Mouse (Mus musculus) adrenal gland, adult (tissue): ENCODE data around the gene Zfp710.
A peak's percentile ranks its signal among the peaks of the same experiment; 100 is the strongest.

Source experiments
- DNase-seq, 2 experiments: peaks; one replicate each; pipeline ENCODE4 v3.0.0; 2022 to 2023; ENCODE audit warnings: low spot score in 1 of 2; ENCODE audit not compliant: inconsistent age in 2 of 2

The Zfp710 gene

DNA sequence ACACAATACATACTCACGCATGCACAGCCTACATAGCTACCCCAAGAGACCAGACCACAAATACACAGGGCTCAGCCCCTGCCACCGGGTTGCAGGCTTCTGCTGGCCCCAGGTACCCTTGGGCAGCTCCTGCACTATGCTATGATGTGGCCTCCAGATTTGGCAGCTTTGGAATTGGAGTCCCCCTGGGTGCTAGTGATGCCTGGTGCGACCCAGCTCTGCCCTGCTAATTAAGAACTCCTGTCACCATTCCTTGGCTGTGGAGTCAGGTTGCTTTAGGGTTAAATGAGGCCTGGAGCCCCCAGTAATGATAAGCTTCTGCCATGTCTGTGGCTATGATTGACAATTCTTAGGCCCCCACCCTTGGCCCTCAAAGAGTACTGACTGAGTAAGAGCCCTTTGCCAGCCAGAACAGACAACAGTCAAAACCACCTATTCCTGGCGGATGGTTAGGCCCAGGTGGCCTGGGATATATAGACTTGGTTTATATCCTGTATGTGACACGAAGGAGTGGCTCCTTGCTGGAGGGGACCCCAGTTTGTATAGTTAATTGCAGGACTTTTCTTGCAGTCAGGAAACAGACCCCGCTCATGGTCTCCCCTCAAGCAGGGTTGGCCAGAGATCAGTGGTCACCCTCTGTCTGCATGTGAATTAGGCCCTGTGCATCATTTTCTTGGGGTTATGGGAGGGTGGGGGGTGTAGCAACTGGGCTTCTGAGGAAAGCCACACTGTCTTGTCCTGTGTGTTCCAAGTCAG is 52.5 kb downstream of the Zfp710 start:
- DNase-seq: no peak

DNA sequence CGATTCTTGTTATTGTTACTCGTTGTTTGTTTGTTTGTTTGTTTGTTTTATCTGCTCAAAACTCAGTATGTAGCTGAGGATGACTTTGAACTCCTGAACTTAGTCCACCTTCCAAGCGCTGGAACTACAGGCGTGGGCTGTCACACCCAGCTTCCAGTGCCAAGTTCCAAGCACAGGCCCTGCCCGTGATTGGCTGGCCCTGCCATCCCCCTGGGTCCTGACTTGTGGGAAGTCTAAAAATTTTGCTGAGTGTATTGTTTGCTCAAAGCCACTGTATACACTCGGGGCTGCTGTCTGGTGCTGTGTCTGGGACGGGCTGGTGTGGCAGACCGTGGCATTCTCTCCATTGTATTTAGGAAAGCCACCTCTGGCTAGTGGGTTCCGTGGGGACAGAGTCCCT is 53.2 kb downstream of the Zfp710 start:
- no peak for DNase-seq

DNA sequence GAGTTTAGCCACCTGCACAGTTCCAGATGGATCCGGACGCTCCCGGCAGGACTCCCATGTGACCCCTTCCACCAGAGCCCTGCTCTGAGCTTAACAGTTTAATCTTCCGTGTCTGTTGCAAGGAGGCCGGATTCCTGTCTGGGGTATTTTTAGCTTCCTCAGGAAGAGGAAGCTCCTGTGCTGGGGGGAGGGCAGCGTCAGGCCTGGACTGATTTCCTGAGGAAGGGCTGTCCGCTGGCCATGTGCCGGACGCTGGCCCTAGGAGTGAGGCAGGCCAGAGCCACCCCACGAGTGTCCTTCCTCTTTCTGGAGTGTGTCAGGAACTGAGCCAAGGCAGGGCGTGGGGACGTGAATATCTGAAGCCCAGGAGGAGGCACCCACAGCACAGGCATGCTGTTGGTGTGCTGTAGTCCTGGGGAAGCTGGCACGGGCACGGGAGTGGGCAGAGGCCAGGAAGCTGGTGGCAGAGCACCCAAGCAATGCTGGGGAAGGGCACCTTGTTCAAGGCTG is 54.2 kb downstream of the Zfp710 start:
- DNase-seq: peak; percentile 89 to 94

DNA sequence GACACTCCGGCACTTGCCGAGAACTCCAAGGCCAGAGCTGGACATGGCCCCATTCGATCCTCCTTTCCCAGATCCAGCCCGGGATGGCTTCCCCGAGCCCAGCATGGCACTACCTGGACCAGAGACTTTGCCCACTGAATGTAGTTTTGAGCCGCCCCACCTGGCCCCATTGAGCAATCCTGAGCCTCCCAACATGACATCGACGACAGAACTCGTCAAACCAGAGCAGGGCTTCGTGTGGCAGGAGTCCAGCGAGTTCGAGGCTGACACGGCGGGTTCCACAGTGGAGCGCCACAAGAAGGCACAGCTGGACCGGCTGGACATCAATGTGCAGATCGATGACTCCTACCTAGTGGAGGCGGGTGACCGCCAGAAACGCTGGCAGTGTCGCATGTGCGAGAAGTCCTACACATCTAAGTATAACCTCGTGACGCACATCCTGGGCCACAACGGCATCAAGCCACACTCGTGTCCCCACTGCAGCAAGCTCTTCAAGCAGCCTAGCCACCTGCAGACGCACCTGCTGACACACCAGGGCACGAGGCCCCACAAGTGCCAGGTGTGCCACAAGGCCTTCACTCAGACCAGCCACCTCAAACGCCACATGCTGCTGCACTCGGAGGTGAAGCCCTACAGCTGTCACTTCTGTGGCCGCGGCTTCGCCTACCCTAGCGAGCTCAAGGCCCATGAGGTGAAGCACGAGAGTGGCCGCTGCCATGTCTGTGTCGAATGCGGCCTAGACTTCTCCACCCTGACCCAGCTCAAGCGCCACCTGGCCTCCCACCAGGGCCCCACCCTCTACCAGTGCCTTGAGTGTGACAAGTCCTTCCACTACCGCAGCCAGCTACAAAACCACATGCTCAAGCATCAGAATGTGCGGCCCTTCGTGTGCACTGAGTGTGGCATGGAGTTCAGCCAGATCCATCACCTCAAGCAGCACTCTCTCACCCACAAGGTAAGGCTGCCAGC is 57.3 kb downstream of the Zfp710 start:
- no peak for DNase-seq

DNA sequence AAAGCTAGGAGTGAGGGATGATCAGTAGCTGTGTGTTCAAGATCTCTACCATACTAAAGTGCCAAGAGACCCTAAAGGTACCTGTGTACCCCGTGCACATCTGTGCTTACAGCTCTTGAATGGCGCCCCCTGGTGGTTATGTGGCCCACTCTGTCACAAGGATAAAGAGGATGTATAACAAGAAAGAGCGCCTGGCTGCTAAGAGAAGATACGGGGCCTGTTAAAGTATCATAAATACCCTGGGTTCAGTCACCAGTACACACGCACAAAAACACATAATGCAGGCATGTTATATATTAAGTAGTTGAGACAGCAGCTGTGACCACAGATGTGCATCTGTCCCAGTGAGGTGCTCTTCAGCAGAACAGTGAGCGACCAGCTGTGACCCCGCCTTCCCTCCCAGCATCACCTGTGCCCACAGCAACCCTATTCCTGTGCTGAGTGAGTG is 59.9 kb downstream of the Zfp710 start:
- DNase-seq: peak; percentile 58 to 84

DNA sequence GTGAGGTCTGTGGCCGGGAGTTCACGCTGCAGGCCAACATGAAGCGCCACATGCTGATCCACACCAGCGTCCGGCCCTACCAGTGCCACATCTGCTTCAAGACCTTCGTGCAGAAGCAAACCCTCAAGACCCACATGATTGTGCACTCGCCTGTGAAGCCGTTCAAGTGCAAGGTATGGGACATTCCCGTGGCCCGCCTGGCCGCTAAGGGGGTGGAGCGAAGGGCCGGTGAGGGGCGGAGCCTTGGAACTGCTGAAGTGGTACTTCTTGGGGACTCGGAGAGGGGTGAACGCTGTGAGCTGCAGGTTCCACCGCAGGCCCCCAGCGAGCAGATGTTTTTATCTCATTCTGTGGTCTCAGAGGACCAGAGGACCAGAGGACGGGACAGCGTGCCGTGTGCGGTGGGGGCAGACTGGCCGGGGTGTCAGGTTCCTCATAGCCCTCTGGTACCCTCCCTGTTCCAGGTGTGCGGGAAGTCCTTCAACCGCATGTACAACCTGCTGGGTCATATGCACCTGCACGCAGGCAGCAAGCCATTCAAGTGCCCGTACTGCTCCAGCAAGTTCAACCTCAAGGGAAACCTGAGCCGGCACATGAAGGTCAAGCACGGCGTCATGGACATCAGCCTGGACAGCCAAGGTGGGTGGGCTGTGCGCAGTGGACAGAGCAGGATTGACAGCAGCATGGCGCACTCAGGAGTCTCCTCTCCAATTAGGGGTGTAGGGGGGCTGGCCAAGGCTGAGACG is 61.5 kb downstream of the Zfp710 start:
- no peak for DNase-seq

DNA sequence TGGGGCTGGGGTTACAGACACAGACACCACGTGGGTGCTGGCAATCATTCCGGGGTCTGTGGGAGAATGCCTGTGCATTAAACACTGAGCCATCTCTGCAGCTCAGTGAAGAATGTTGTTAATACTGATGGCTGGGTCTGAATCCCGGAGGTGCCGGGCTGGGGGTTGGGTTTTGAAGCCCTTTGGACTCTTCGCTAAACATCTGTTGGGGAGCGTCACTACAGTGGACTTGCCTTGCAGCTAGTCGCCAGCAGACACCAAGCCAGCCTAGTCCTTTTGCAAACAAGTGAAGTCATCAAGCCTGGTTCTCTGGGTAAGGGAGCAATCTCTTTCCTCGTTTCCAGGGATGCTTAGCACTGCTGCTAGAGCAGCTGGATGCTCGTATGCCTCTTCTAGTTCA is 63.6 kb downstream of the Zfp710 start:
- DNase-seq: no peak

DNA sequence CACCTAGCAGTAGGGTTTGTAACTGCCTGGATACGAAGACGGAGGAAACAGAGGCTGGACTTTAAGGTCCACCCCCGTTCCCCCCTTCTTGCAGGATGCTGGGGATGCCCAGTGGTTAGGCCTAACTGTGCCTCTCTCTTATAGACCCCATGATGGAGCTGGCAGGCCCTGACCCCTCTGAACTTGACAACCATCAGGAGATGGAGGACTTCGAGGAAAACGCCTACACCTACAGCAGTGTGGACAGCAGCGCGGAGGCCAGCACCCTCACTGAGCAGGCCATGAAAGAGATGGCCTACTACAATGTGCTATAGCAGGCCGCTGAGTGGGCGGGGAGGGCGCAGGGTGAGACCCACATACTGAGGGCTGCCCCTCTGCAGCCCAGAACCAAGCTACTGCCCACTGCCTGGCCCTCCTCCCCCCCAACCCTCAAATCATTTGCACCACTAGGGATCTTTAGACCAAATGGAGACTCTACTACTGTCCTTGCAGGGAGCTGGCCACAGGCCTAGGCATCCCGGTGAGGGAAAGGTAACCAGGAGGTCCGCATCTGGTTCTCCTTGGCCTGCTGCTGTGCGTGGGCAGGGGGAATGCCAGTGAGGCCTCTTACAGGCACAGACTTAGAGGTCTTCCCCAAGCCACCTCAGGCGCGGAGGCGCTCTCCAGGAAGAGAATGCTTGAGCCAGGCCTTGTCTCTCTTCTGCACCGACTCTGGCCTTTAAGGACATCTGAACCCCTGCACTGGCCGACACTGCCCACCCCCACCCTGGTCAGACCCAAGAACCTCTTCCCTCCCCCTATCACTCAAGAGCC is 65.8 kb downstream of the Zfp710 start:
- DNase-seq: no peak

DNA sequence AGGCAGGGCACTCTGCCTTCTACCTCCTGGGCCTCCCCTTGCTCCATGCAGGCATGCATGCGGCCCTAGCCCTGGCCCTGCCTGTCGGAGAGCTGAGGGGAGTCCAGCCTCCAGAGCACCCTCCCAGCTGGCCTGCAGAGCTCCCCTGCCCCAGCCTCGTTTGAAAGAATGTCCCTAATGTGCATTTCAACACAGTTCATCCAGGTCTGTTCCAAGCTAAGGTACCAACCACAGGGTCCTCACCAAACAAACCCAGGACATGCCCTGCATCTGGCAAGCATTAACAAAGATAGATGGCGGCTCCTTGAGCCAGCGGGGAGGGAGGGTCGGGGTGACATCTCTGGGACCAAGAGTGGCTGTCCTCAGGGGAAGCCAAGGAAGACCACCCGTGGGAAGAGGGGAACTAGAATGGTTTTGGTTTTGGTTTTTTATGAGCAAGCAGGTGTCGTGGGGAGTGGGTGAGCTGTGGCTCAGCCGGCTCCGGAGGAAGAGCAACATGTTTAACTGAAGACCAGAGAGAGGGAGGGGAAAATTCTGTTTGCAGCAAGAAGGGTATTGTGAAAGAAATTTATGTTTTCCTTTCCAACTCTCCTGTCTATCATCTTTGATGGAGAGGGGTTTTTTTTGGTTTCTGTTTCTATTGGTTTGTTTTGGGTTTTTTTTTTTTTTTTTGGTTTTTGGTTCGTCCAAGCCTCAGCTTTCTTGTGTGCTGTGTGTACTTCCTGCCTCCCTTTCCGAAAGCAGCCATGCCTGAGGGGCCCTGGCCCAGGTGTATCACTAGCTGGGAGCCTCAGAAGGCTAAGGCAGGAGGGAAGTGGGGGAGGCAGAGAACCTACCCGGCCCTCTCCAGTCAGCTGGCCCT is 66.6 kb downstream of the Zfp710 start:
- no peak for DNase-seq

DNA sequence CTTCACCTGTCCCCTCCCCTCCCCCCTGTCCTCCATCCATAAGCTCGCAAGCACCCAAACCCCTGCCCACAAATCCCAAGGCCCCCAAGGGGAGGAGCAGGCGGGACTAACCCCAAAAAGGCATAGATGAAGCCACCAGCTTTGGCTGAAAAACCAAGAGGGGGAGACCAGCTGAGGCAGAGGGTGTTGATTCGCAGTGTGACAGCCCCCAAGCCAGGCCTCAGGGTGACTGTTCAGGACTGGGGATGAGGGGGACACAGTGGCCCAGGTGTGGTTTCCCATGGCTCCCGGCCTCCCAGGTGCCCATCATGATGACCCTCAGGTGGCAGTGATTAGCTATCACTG is 67.2 kb downstream of the Zfp710 start:
- DNase-seq: no peak

DNA sequence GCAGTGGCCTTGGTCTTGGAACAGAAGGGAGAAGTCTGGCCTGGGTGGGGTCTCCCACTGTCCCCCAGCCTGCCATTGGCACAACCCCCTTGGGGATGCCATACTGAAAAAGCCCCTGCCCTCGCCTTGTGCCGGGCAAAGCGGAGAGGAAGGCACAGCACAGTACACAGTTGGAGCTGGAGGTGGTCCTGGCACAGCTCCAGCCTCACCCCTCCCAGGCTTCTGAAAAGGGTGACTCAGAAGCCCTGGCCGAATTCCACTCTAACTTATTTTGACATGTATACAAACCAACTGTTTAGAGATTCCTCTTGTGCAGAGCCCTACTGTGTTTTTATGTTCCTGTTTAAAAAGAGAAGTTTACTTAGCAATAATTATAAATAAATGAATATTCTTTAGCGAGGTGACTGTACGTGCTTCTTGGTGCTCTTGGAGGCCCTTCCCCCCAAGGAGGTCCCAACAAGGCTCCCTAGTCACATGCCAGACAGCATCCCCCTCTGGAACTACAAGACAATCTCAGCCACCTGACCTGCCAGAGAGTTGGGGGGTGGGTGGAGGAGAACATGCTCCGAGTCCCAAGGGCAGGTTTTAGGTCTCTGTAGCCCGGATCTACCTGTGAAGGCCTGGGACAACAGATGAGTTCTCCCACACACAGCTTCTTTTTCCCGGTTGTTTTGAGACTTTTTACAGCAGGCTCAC is 67.9 kb downstream of the Zfp710 start:
- peak; percentile 85 to 93 for DNase-seq

DNA sequence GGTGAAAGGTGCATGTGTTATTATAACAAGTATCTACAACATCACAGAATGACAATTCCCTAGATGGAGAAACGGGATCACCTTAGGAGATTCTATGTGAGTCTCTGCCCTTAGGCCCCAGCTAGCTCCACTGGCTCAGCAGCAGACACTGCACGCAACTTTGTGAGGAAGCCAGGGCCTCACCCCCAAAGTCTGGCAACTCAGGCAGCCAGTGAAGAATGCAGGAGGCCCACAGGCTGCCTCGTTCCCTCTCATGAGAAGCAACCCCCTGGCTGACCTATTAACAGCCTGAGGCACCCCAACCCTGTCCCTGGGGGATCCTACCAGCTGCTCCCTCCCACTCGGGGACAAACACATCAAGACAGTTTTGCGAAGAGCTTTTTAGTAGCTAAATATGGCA is 69.9 kb downstream of the Zfp710 start:
- no peak for DNase-seq

DNA sequence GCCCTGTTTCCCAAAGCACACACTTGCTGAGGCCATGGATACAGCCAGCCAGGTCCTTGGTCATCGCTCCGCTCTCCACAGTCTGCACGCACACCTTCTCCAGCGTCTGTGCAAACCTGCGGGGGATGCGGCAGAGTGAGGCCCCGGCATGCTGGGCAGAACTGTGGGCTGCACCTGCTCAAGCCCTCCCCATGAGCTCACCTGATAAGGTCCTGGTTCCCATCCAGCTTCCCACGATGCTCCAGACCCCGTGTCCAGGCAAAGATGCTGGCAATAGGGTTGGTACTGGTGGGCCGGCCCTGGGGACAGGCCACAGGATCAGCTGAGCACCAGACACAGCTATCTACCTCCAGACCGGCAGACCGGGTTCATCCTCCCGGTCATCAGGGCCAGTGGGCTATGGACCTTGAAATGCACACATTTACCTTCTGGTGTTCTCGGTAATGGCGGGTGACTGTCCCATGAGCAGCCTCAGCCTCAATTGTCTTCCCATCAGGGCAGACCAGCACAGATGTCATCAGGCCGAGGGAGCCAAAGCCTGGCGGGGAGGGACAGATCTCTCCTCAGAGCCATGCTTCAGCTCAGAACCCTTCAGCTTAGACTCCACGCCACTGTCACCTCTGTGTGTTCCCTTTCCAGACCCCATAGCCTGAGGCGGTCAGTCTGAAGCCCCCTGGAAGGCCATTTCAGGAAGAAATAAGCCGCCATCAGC is 71.1 kb downstream of the Zfp710 start:
- DNase-seq: no peak

DNA sequence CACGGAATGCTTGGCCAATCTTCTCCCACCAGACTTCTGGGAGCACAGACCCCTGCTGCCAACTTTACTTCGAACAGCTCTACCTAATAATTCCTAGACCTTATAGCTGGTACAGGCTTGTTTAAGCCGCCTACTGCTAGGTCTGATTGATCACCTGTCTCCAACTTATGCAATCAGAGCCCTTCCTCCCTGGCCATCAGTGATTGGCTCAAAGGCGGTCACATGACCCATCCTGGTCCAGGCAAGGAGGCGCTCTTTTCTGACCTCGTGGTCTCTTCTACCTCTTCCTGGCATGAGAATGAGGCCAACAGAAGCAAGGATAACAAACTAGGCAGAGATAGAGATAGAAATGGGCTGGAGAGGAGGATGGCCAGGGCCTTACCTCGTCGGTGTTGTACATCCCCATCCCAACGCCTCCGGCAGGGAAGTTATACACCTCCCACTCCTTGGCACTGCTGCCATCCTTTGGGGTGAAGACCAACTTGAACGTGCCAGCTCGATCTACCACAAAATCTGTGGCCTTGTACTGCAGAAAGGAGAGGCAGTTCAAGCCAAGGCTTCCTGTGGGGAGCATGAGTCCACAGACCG is 73.9 kb downstream of the Zfp710 start:
- DNase-seq: no peak

DNA sequence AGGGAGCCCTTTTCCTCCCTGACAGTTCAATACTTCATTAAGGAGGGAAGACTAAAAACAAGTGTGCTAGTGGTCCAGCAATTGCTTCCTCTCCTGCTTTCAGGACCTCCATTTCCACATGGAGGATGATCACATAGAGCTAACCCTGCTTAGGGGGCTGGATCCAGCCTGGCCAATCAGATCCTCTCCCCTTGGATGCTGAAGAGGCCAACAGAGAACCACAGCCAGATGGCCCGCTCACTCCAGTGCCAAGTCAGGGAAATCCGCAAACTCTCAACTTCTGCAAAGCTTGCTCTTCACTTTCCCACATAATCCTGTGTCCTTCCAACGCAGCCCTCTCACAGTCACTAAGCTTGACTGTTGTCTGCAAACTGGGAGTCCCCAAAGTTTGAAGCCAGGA is 78.7 kb downstream of the Zfp710 start:
- DNase-seq: no peak

DNA sequence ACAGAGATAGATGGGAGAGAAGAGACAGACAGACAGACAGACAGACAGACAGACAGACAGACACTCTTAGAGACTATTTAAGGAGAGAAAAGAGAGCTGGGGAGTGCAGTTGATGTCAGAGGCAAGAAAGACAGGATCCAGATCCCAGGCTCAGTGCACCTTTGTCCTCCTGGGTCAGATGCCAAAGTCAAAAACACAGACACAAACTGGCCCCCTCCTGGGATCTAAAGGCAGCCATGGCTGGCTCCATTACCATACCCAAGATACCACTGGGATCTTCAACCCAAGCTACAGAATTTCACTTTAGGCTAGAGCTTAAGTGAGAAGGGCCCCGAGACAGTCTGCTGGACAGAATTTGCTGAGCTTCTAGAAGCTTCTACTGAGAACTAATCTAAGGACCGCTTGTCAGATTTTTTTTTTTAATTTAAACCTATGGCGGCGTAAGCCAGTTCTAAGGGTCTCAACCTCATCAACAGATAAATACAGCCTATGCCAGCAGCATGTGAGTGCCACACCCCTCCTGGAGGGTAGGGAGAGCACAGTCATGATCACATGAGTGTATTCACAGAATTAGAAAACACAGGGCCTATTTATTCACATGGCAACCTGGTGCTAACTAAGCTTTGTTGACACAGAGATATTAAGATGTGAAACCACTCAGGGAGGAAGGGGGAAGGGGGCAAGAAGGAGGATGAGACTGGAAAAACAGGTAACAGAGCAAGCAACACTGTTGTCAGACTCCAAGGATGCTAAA is 81.2 kb downstream of the Zfp710 start:
- DNase-seq: no peak

DNA sequence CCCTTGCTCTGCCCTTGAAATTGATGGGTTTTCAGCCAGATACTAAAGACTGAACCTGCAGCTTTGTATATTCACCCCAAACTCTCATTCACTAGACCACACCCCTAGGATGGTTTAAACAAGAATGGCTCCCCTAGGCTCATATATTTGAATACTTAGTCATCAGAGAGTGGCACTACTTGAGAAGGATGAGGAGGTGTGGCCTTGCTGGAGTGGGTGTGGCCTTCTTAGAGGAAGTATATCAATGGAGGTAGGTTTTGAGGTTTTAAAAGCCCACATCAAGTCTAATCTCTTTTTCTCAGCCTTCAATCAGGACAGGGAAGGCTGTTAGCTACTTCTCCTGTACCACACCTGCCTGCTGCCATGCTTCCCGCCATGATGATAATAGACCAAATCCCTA is 81.8 kb downstream of the Zfp710 start:
- DNase-seq: no peak
